Mouse (Mus musculus): Measurements from ENCODE around the gene Olfr47. TPM values are rescaled to one million over a fixed set of nuclear protein-coding genes. Genes with fewer than 3 reads are reported as not detected.
"Not testable (repeated sequence)": the region's sequence is repeated elsewhere in the genome, so short reads cannot be mapped to it uniquely, and the experiment has no call there.

The Olfr47 gene
- polyA plus RNA-seq (2016; fragmentation: Nextera tagmentation; extraction: Ambion mirVana): not detected in 2 replicates

GRCm38 (mm10) chr6:43231255-43231654 is at the start of gene Olfr47:
Gene Olfr47, plus strand, starts transcription at chr6:43231529.
- H3K36me3 ChIP-seq: not testable (repeated sequence)

GRCm38 (mm10) chr6:43190986-43191385 is 40.3 kb upstream of the Olfr47 start:
- no peaks in the 10 kb centered on the region for H3K36me3 ChIP-seq
- H3K4me3 ChIP-seq: no peak overlapping the region
- no peaks in the 10 kb centered on the region for H3K9me3 ChIP-seq (replicated peaks)
- DNase-seq (ENCODE audit: low spot score): no peak
- 92% methylated on average over 3 of the region's 3 CpGs for WGBS
- no peaks in the 10 kb centered on the region for H3K4me1 ChIP-seq
- no peaks in the 10 kb centered on the region for H3K27me3 ChIP-seq (ENCODE audit: low read depth, poor library complexity, severe bottlenecking)
- H3K27ac ChIP-seq: no peak overlapping the region

More at GRCm38 (mm10) chr6:43231255-43231654, at the start of gene Olfr47:
- H3K9me3 ChIP-seq (replicated peaks); H3K27me3 ChIP-seq (ENCODE audit: low read depth, poor library complexity, severe bottlenecking); H3K4me3 ChIP-seq; H3K27ac ChIP-seq; DNase-seq (ENCODE audit: low spot score); H3K4me1 ChIP-seq: not testable (repeated sequence)
- 85% methylated on average over 1 of the region's 1 CpGs for WGBS

GRCm38 (mm10) chr6:43196781-43197180 is 34.5 kb upstream of the Olfr47 start, which contains the start of gene Olfr435:
Gene Olfr435, plus strand, starts transcription at chr6:43197146.
- H3K4me1 ChIP-seq: no peaks in the 10 kb centered on the region
- H3K36me3 ChIP-seq: no peaks in the 10 kb centered on the region
- DNase-seq (ENCODE audit: low spot score): no peak
- no peak within 1 kb of the TSS for H3K4me3 ChIP-seq
- no peak within 1 kb of the TSS for H3K27ac ChIP-seq
- H3K27me3 ChIP-seq (ENCODE audit: low read depth, poor library complexity, severe bottlenecking): no peaks in the 10 kb centered on the region
- no peaks in the 10 kb centered on the region for H3K9me3 ChIP-seq (replicated peaks)

- no peak for DNase-seq (ENCODE audit: low spot score)
- no peak overlapping the region for H3K4me3 ChIP-seq
- no peaks in the 10 kb centered on the region for H3K9me3 ChIP-seq (replicated peaks)
- no peak overlapping the region for H3K27ac ChIP-seq
- no peaks in the 10 kb centered on the region for H3K27me3 ChIP-seq (ENCODE audit: low read depth, poor library complexity, severe bottlenecking)
- H3K36me3 ChIP-seq: no peaks in the 10 kb centered on the region
- 86% methylated on average over 3 of the region's 3 CpGs for WGBS
- no peaks in the 10 kb centered on the region for H3K4me1 ChIP-seq
These were observed 33.2 kb upstream of the Olfr47 start for GRCm38 (mm10) chr6:43198094-43198493.

GRCm38 (mm10) chr6:43202786-43203185 is 28.5 kb upstream of the Olfr47 start:
- no peak overlapping the region for H3K4me3 ChIP-seq
- no peak for DNase-seq (ENCODE audit: low spot score)
- no peaks in the 10 kb centered on the region for H3K4me1 ChIP-seq
- H3K27ac ChIP-seq: no peak overlapping the region
- H3K9me3 ChIP-seq (replicated peaks): no peaks in the 10 kb centered on the region
- no peaks in the 10 kb centered on the region for H3K27me3 ChIP-seq (ENCODE audit: low read depth, poor library complexity, severe bottlenecking)
- no peaks in the 10 kb centered on the region for H3K36me3 ChIP-seq

- H3K27ac ChIP-seq: no peak overlapping the region
- 39% methylated on average over 2 of the region's 2 CpGs for WGBS
- no peak overlapping the region for H3K4me3 ChIP-seq
- no peak for DNase-seq (ENCODE audit: low spot score)
- H3K36me3 ChIP-seq: no peaks in the 10 kb centered on the region
- no peaks in the 10 kb centered on the region for H3K9me3 ChIP-seq (replicated peaks)
- H3K27me3 ChIP-seq (ENCODE audit: low read depth, poor library complexity, severe bottlenecking): no peaks in the 10 kb centered on the region
- no peaks in the 10 kb centered on the region for H3K4me1 ChIP-seq
These were observed 26.0 kb upstream of the Olfr47 start for GRCm38 (mm10) chr6:43205355-43205754.

GRCm38 (mm10) chr6:43212873-43213272 is 18.5 kb upstream of the Olfr47 start, which contains the start of gene Olfr434:
Gene Olfr434, plus strand, starts transcription at chr6:43213021.
- not testable (repeated sequence) for H3K27me3 ChIP-seq (ENCODE audit: low read depth, poor library complexity, severe bottlenecking); H3K36me3 ChIP-seq; H3K27ac ChIP-seq; H3K9me3 ChIP-seq (replicated peaks); H3K4me3 ChIP-seq; H3K4me1 ChIP-seq; DNase-seq (ENCODE audit: low spot score)

- WGBS: 14% methylated on average over 4 of the region's 4 CpGs
- no peaks in the 10 kb centered on the region for H3K4me1 ChIP-seq
- no peak overlapping the region for H3K27ac ChIP-seq
- no peak for DNase-seq (ENCODE audit: low spot score)
- H3K36me3 ChIP-seq: no peaks in the 10 kb centered on the region
- H3K27me3 ChIP-seq (ENCODE audit: low read depth, poor library complexity, severe bottlenecking): no peaks in the 10 kb centered on the region
- H3K4me3 ChIP-seq: no peak overlapping the region
- no peaks in the 10 kb centered on the region for H3K9me3 ChIP-seq (replicated peaks)
These were observed 10.7 kb downstream of the Olfr47 start for GRCm38 (mm10) chr6:43242061-43242460.

- no peak overlapping the region for H3K4me3 ChIP-seq
- DNase-seq (ENCODE audit: low spot score): no peak
- no peaks in the 10 kb centered on the region for H3K27me3 ChIP-seq (ENCODE audit: low read depth, poor library complexity, severe bottlenecking)
- no peaks in the 10 kb centered on the region for H3K9me3 ChIP-seq (replicated peaks)
- no peaks in the 10 kb centered on the region for H3K4me1 ChIP-seq
- no peaks in the 10 kb centered on the region for H3K36me3 ChIP-seq
- no peak overlapping the region for H3K27ac ChIP-seq
- 82% methylated on average over 3 of the region's 3 CpGs for WGBS
These were observed 16.1 kb downstream of the Olfr47 start for GRCm38 (mm10) chr6:43247396-43247795.

GRCm38 (mm10) chr6:43252994-43253393 is 21.7 kb downstream of the Olfr47 start:
- 100% methylated on average over 1 of the region's 1 CpGs for WGBS

GRCm38 (mm10) chr6:43254193-43254926 is 23.0 kb downstream of the Olfr47 start:
- WGBS: 61% methylated on average over 7 of the region's 7 CpGs
- Histone ChIP-seq H3K4me1 (no peaks in the 10 kb centered on the region), H3K36me3 (no peaks in the 10 kb centered on the region), H3K9me3 (replicated peaks) (no peaks in the 10 kb centered on the region), H3K27ac (no peak overlapping the region), H3K4me3 (no peak overlapping the region), H3K27me3 (ENCODE audit: low read depth, poor library complexity, severe bottlenecking) (no peaks in the 10 kb centered on the region)
- DNase-seq (ENCODE audit: low spot score): no peak

More at GRCm38 (mm10) chr6:43252994-43253393, 21.7 kb downstream of the Olfr47 start:
- Histone ChIP-seq H3K9me3 (replicated peaks) (no peaks in the 10 kb centered on the region), H3K27me3 (ENCODE audit: low read depth, poor library complexity, severe bottlenecking) (no peaks in the 10 kb centered on the region), H3K36me3 (no peaks in the 10 kb centered on the region), H3K27ac (no peak overlapping the region), H3K4me3 (no peak overlapping the region), H3K4me1 (no peaks in the 10 kb centered on the region)
- no peak for DNase-seq (ENCODE audit: low spot score)

GRCm38 (mm10) chr6:43260756-43261155 is 29.4 kb downstream of the Olfr47 start:
- peaks cover 7% of the 10 kb centered on the region for H3K4me1 ChIP-seq
- no peak for DNase-seq (ENCODE audit: low spot score)
- no peak overlapping the region for H3K4me3 ChIP-seq
- no peak overlapping the region for H3K27ac ChIP-seq
- no peaks in the 10 kb centered on the region for H3K36me3 ChIP-seq
- no peaks in the 10 kb centered on the region for H3K9me3 ChIP-seq (replicated peaks)
- H3K27me3 ChIP-seq (ENCODE audit: low read depth, poor library complexity, severe bottlenecking): peaks cover 17% of the 10 kb centered on the region; the same call in 1 of the 2 replicates
- WGBS: 72% methylated on average over 2 of the region's 2 CpGs

GRCm38 (mm10) chr6:43265363-43266041 is 34.2 kb downstream of the Olfr47 start, which contains the start of gene Arhgef5:
Gene Arhgef5, plus strand, starts transcription at chr6:43265582.
- H3K27me3 ChIP-seq (ENCODE audit: low read depth, poor library complexity, severe bottlenecking): peaks cover 27% of the 10 kb centered on the region; the same call in 1 of the 2 replicates
- under 1% methylated on average over 48 of the region's 48 CpGs for WGBS
- peak within 1 kb of the TSS; percentile 91 for H3K27ac ChIP-seq
- H3K36me3 ChIP-seq: no peaks in the 10 kb centered on the region
- no peaks in the 10 kb centered on the region for H3K9me3 ChIP-seq (replicated peaks)
- peaks cover 18% of the 10 kb centered on the region for H3K4me1 ChIP-seq
- peak within 1 kb of the TSS; percentile 74 for H3K4me3 ChIP-seq
- peak; percentile 69 for DNase-seq (ENCODE audit: low spot score)
